Mouse (Mus musculus) testis, adult 2 months (tissue): ENCODE data around the gene Camta2.

Experiments
- CTCF ChIP-seq: fragments of 200-500 bp; IDR thresholded peaks from 2 replicates; pipeline ENCODE4 v1.5.1; 2012; ENCODE audit warnings: low read depth, mild to moderate bottlenecking, inconsistent platforms, low read length, moderate library complexity; ENCODE audit not compliant: control insufficient read depth, insufficient read depth, insufficient replicate concordance
- POLR2A ChIP-seq: fragments of 200-500 bp; IDR thresholded peaks from 2 replicates; pipeline ENCODE4 v1.6.1; 2012; ENCODE audit warnings: low read depth, mild to moderate bottlenecking, inconsistent platforms, low read length, moderate library complexity; ENCODE audit not compliant: control insufficient read depth

- TF ChIP-seq CTCF (no peak), POLR2A (peak; percentile 74; the same call in 1 of the 2 replicates)
Observed at GRCm38 (mm10) chr11:70668771-70669505, 19.0 kb downstream of the Camta2 start, which contains the start of gene Spag7.
